Mouse (Mus musculus): ENCODE measurements around the gene St8sia2.

GRCm38 (mm10) chr7:73953131-73953530, 60.4 kb downstream of the St8sia2 start:
- TF ChIP-seq NANOG (IDR thresholded peaks at IDR 0.05; ENCODE audit: borderline replicate concordance, low read length) (no peak), CTCF (conservative IDR thresholded peaks at IDR 0.05; ENCODE audit: low read length) (no peak), POU5F1 (IDR thresholded peaks at IDR 0.05; ENCODE audit: borderline replicate concordance, low read length) (no peak)
